Mouse (Mus musculus) left cerebral cortex, adult 2 months (tissue): ENCODE results near the gene Ibsp. TPM values are rescaled to one million over a fixed set of nuclear protein-coding genes. Genes with fewer than 3 reads are reported as not detected.

ENCODE experiments used
- DNase-seq, 2 experiments: peaks; one replicate each; pipeline ENCODE4 v3.0.0; 2021 to 2022; ENCODE audit warnings: low spot score in 2 of 2, mixed read lengths in 1 of 2; ENCODE audit errors: extremely low spot score in 1 of 2
- H3K27ac ChIP-seq: fragments of 200-600 bp; 2 replicates; pipeline ENCODE4 v1.8.1; 2022
- H3K4me3 ChIP-seq: fragments of 200-600 bp; 2 replicates; pipeline ENCODE4 v1.8.1; 2022
- CTCF ChIP-seq: fragments of 200-600 bp; IDR thresholded peaks from 2 replicates; pipeline ENCODE4 v1.8.1; 2022; ENCODE audit warnings: antibody characterized with exemption, mild to moderate bottlenecking, moderate library complexity
- intact Hi-C: fragments of 180-260 bp; cut with DNase I; formaldehyde crosslinking; loops from one replicate; pipeline ENCODE4 v1.15.1; 2025
- microRNA-seq, 2 experiments: library from miRNA; unstranded; fragments of <30 nt; microRNA quantifications; one replicate each; pipeline ENCODE4 v1.2.0; 2021
- total RNA-seq, 2 experiments: library from RNA; stranded (reverse); gene quantifications; 2 replicates each; pipeline ENCODE4 v1.2.3; 2021

Ibsp gene
- total RNA-seq, 2 experiments from 2014 or later = 0.23 to 0.37 TPM

DNA sequence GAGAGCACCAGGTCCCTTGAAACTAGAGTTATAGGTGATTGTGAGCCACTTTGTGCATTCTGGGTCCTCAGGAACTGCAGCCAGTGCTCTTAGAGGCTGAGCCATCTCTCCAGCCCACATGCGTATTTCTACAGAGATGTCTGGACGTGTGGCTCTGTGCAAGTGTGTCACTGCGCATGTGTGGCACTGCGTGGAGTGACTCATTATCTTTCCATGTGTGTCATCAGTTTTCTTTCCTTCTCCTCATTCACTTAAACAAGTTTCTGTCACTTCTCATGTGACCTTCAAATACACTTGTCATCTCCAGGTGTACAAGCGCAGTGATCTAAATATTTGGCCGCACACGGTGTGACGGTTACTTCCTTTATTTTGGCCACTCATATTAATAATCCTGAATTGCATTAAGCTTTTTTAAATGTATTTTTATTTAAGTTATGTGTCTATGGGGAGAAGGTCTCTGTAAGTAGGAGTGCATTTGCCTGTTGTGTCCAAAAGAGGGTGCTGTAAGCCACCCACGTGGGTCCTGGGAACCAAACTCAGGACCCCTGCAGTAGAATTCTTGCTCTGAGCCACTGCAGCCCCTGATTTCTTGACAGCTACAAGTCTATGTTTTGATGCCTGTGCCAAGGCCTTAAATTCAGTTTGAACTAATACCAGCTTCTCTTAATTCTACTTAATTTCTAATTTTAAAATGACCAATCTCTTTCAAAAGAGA, 45.7 kb downstream of the Ibsp start:
- H3K27ac ChIP-seq = no peak overlapping the region
- no peak for DNase-seq
- peak; percentile 52 for TF ChIP-seq CTCF
- intact Hi-C loops = loop anchor here (5.0 kb wide), 1 partner anchor 347 kb away; no protein-coding TSS in a partner anchor
- no peak overlapping the region for H3K4me3 ChIP-seq

DNA sequence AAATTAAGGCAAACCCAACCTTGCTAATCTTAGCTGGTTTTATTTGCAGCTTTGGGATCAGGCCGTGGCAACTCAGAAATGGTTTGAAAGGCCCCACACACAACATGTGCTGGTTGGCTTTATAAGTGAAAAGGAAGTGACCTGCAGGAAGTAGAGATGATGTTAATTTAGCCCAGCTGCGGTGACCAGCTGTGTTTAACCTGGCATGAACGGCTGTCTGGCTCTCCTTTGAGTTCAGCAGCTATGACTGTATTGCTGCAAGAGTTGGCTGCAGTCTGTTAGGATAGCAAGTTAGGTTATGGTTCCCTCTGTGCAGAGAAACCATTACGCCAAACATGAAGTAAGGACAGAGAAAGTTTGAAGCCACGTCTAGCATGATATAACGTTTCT, 46.3 kb downstream of the Ibsp start:
- H3K4me3 ChIP-seq = no peak overlapping the region
- no peak overlapping the region for H3K27ac ChIP-seq
- no peak for DNase-seq
- intact Hi-C loops = no loop called here
- TF ChIP-seq CTCF = no peak

DNA sequence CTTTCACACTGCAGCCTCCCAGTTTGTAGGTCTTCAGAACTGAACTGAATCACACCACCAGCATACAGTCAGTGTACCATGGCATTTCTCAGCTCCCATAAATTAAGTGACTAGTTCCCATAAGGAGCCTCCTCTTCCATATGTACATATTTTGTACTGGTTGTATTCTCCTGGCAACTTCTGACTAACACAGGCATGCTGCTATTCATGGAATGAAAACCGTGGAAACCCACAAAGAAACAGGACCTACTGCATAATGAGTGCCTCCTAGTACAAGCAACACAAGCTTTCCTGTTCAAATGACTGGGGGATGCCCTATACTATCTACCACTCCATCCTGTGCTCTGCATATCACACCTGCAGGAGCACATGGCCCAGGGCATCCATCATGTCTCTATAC, 52.1 kb downstream of the Ibsp start:
- no peak overlapping the region for H3K4me3 ChIP-seq
- TF ChIP-seq CTCF = no peak
- no peak for DNase-seq
- intact Hi-C loops = loop anchor here (5.0 kb wide), 1 partner anchor 106 kb away; the partner anchor contains the start of gene Pkd2
- H3K27ac ChIP-seq = no peak overlapping the region

DNA sequence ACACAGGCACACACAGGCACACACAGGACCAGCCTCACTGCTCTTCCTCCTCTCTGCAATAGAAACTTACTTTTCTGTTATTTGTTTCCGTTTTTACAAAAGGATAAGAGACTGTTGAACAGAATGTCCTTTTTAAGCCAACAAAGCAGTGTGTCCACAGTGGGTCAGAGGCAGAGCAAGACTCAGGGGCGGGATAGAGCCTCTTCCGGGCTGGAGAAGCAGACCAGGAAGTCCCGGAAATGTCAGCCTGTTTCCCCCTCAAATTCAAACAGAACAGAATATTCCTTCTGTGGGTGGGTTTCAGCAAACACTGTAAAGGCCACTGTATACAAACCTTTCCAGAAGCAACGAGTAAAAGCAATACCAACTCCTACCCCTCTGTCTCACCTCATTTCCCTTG, 52.9 kb downstream of the Ibsp start:
- DNase-seq = no peak
- intact Hi-C loops = loop anchor here (5.0 kb wide), 1 partner anchor 105 kb away; the partner anchor contains the start of gene Pkd2
- TF ChIP-seq CTCF = no peak
- no peak overlapping the region for H3K27ac ChIP-seq
- no peak overlapping the region for H3K4me3 ChIP-seq

DNA sequence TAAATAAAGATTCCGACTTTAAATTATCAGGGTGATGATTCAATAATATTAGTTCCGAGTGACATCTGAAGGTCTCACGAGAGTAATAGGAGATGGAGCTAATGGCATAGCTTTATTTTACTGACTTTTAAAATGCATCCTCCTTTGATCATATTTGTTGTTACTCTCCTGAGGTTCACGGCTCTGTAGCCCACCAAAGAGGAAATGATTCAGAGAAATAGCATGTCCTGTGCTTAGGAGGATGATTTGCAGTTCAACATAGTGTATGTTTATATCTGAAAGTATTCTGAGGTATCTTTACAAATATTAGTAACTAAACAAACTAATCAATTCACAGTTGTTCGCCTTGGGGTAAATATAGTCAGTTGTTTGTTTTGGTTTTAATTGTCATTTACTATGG, 58.6 kb downstream of the Ibsp start:
- H3K4me3 ChIP-seq = no peak overlapping the region
- DNase-seq = no peak
- no peak overlapping the region for H3K27ac ChIP-seq
- TF ChIP-seq CTCF = no peak
- intact Hi-C loops = no loop called here

DNA sequence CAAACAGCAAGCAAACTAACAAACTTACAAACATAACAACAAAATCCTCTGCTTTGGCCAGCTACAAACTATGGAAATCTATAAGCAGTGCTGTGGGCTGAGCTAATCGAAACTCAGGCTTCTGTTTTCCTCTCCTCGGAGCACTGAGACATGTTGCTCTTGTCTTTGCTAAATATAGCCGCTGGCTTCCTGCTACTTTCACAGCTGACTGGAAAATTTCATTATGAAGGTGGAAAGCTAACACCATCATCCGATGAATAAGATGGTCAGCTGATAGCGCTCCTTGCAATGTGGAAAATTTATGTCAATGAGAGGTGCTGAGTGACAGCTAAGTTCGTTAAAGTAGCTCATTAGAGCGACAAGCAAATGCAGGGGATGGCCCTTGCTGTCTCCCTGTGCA, 59.6 kb downstream of the Ibsp start:
- Histone ChIP-seq H3K4me3 (no peak overlapping the region), H3K27ac (peak overlapping the region; percentile 28; the same call in 1 of the 2 replicates)
- no peak for DNase-seq
- intact Hi-C loops = no loop called here
- TF ChIP-seq CTCF = no peak

DNA sequence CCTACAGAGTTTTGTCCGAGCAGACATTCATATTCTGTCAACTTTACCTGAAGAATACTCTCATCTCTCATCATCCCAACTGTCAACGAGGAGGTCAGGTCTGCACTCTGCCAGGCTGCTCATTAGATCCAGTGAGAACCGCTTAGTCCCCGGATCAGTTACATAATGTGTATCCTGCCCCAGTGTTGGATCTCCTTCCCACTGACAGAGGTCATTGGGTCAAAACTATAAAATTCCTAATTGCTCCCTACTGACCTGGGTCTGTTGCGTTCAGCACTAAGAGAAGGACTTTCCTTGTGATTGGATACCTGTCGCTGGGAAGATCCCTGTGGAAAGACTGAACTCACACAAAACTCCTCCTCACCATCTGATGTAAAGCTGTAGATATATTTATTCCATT, 60.3 kb downstream of the Ibsp start:
- no peak for TF ChIP-seq CTCF
- Histone ChIP-seq H3K27ac (no peak overlapping the region; the same call in 1 of the 2 replicates), H3K4me3 (no peak overlapping the region)
- intact Hi-C loops = no loop called here
- DNase-seq = no peak

Small RNAs within 50 kb of the gene (microRNA-seq; reads per million reads assigned to microRNA genes)
- 0 reads per million in 2 experiments for gene Gm23616

Other genes starting within 250 kb of the Ibsp start
- gene Gm17660, start 221.6 kb upstream of the Ibsp start, total RNA-seq = not detected
- gene Sparcl1, start 185.4 kb upstream of the Ibsp start, total RNA-seq = 1,000 to 10,000 TPM; 1,525 to 1,546 TPM
- gene Dspp, start 128.5 kb upstream of the Ibsp start, total RNA-seq = under 1 TPM; 0.07 to 0.09 TPM
- gene Dmp1, start 96.6 kb upstream of the Ibsp start, total RNA-seq = 1 to 10 TPM; 6.0 to 6.8 TPM
- not detected for gene Mepe, start 26.2 kb downstream of the Ibsp start, total RNA-seq
- 10 to 100 TPM; 10.1 to 12.9 TPM for gene Spp1, start 135.9 kb downstream of the Ibsp start, total RNA-seq
- 10 to 100 TPM; 26.9 to 29.6 TPM for gene Pkd2, start 160.3 kb downstream of the Ibsp start, total RNA-seq
- 10 to 100 TPM; 15.3 to 16.5 TPM for gene BC005561, start 209.2 kb downstream of the Ibsp start, total RNA-seq